Mouse (Mus musculus) midbrain, embryonic 14.5 days (tissue): ENCODE measurements around the gene Btg3. TPM values are rescaled to one million over a fixed set of nuclear protein-coding genes. Genes with fewer than 3 reads are reported as not detected.
"Not testable (repeated sequence)": the region's sequence is repeated elsewhere in the genome, so short reads cannot be mapped to it uniquely, and the experiment has no call there.

Source experiments
- ATAC-seq: fragments of 200-750 bp; cut with Nextera tagmentation; 2 replicates; pipeline ENCODE4 v1.8.0; 2017; ENCODE audit warnings: moderate number of reproducible peaks, moderate library complexity; ENCODE audit not compliant: low FRiP score, low TSS enrichment
- DNase-seq: peaks from one replicate; pipeline ENCODE4 v3.0.0-alpha.2; 2015
- H3K27ac ChIP-seq: fragments of 300-500 bp; sonication (generic); replicated peaks from 2 replicates; pipeline ENCODE4 v1.5.1; 2014; ENCODE audit warnings: mild to moderate bottlenecking, low read depth, low read length, moderate library complexity
- H3K27me3 ChIP-seq: fragments of 300-500 bp; sonication (generic); 2 replicates; pipeline ENCODE4 v1.6.1; 2014; ENCODE audit warnings: low read length, control low read depth, mixed read lengths; ENCODE audit not compliant: control insufficient read depth, insufficient read depth
- H3K36me3 ChIP-seq: fragments of 300-500 bp; sonication (generic); 2 replicates; pipeline ENCODE4 v1.6.1; 2014; ENCODE audit warnings: low read length, control low read depth; ENCODE audit not compliant: control insufficient read depth, insufficient read depth
- H3K4me1 ChIP-seq: fragments of 300-500 bp; sonication (generic); 2 replicates; pipeline ENCODE4 v1.6.1; 2014; ENCODE audit warnings: mild to moderate bottlenecking, antibody characterized with exemption, low read length, control low read depth; ENCODE audit not compliant: control insufficient read depth, insufficient read depth
- H3K4me2 ChIP-seq: fragments of 300-500 bp; sonication (generic); 2 replicates; pipeline ENCODE4 v1.6.1; 2014; ENCODE audit warnings: mild to moderate bottlenecking, low read length, moderate library complexity
- H3K4me3 ChIP-seq: fragments of 300-500 bp; sonication (generic); replicated peaks from 2 replicates; pipeline ENCODE4 v1.5.1; 2014; ENCODE audit warnings: low read depth, low read length
- H3K9ac ChIP-seq: fragments of 300-500 bp; sonication (generic); replicated peaks from 2 replicates; pipeline ENCODE4 v1.6.1; 2014; ENCODE audit warnings: mild to moderate bottlenecking, low read length, moderate library complexity
- H3K9me3 ChIP-seq: fragments of 300-500 bp; sonication (generic); 2 replicates; pipeline ENCODE4 v1.6.1; 2016; ENCODE audit warnings: low read length, control low read depth, mixed read lengths; ENCODE audit not compliant: control insufficient read depth
- WGBS: fragments of 180-500 bp; shearing (Covaris S2); extraction: QIAGEN DNeasy Blood & Tissue Kit; methylation state at CpG from one replicate; pipeline ENCODE4 v1.1.7; 2014; 5-methylcytosine and 5-hydroxymethylcytosine counted together
- polyA plus RNA-seq: library from polyadenylated mRNA; unstranded; fragments of >200 nt; fragmentation: Nextera tagmentation; extraction: Ambion mirVana; gene quantifications from 2 replicates; pipeline ENCODE4 v1.2.1, GENCODE M21; 2014

The Btg3 gene
- polyA plus RNA-seq, 1 experiment from 2014 or later = 22.9 TPM

- no peaks in the 10 kb centered on the region for H3K27me3 ChIP-seq
- ATAC-seq = no peak
- DNase-seq = no peak
- no peak overlapping the region for H3K27ac ChIP-seq
- H3K4me1 ChIP-seq = peaks cover 7% of the 10 kb centered on the region; the same call in 1 of the 2 replicates
- no peak overlapping the region for H3K9ac ChIP-seq
- 88% methylated on average over 7 of the region's 7 CpGs for WGBS
- peaks cover 11% of the 10 kb centered on the region for H3K36me3 ChIP-seq
- no peak overlapping the region for H3K4me2 ChIP-seq
- H3K4me3 ChIP-seq = no peak overlapping the region
- no peaks in the 10 kb centered on the region for H3K9me3 ChIP-seq
Observed at GRCm38 (mm10) chr16:78371491-78372046, 5.4 kb downstream of the Btg3 start.

DNA sequence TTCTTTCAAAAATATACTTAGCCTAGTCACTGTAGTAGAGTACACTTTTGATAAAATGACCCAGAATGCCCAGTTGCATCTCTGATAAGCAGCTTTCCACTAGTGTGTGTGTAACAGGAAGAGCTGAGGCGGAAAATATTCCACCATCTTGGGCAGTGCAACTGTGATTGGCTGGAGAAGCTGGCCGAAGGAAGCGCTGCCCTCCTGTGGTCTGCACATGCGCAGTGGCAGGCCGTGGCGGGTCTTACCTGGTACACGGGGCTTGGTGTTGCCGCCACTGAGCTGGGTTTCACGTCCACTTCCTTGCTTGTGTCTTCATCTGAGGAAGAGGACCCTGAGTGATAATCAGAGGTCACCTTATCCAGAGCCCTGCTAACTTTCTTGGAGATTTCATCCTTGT lies 12.4 kb downstream of the Btg3 start:
- not testable (repeated sequence) for ATAC-seq, H3K27me3 ChIP-seq, H3K27ac ChIP-seq, H3K9me3 ChIP-seq, H3K4me1 ChIP-seq, DNase-seq, H3K4me2 ChIP-seq, H3K9ac ChIP-seq, H3K4me3 ChIP-seq
- WGBS = 95% methylated on average over 9 of the region's 9 CpGs
- H3K36me3 ChIP-seq = peaks cover 18% of the 10 kb centered on the region

GRCm38 (mm10) chr16:78361466-78361865 lies 15.5 kb downstream of the Btg3 start:
- H3K27ac ChIP-seq = no peak overlapping the region
- WGBS = 94% methylated on average over 4 of the region's 4 CpGs
- ATAC-seq (no peak), DNase-seq (no peak)
- no peak overlapping the region for H3K4me2 ChIP-seq
- peaks cover 9% of the 10 kb centered on the region for H3K36me3 ChIP-seq
- H3K27me3 ChIP-seq = no peaks in the 10 kb centered on the region
- no peaks in the 10 kb centered on the region for H3K9me3 ChIP-seq
- H3K9ac ChIP-seq = no peak overlapping the region
- H3K4me3 ChIP-seq = no peak overlapping the region
- no peaks in the 10 kb centered on the region for H3K4me1 ChIP-seq

GRCm38 (mm10) chr16:78357757-78358156 lies 19.2 kb downstream of the Btg3 start:
- Histone ChIP-seq H3K4me3 (no peak overlapping the region), H3K4me2 (no peak overlapping the region), H3K9ac (no peak overlapping the region), H3K9me3 (no peaks in the 10 kb centered on the region), H3K36me3 (peaks cover 3% of the 10 kb centered on the region; the same call in 1 of the 2 replicates), H3K27me3 (no peaks in the 10 kb centered on the region), H3K4me1 (no peaks in the 10 kb centered on the region), H3K27ac (no peak overlapping the region)
- 95% methylated on average over 3 of the region's 3 CpGs for WGBS
- DNase-seq = no peak
- ATAC-seq = no peak

- no peak overlapping the region for H3K4me2 ChIP-seq
- no peaks in the 10 kb centered on the region for H3K4me1 ChIP-seq
- no peak overlapping the region for H3K9ac ChIP-seq
- H3K27me3 ChIP-seq = no peaks in the 10 kb centered on the region
- no peak overlapping the region for H3K27ac ChIP-seq
- 81% methylated on average over 13 of the region's 13 CpGs for WGBS
- no peak for ATAC-seq
- no peaks in the 10 kb centered on the region for H3K9me3 ChIP-seq
- no peak overlapping the region for H3K4me3 ChIP-seq
- DNase-seq = no peak
- 0 out of 2 replicates have a peak, but pooled peaks cover 3% of the 10 kb centered on the region for H3K36me3 ChIP-seq
Observed at GRCm38 (mm10) chr16:78347328-78347926, 29.6 kb downstream of the Btg3 start.

- no peak overlapping the region for H3K4me3 ChIP-seq
- H3K27ac ChIP-seq = no peak overlapping the region
- 0 out of 2 replicates have a peak, but pooled peaks cover 3% of the 10 kb centered on the region for H3K36me3 ChIP-seq
- no peaks in the 10 kb centered on the region for H3K4me1 ChIP-seq
- no peak overlapping the region for H3K4me2 ChIP-seq
- 86% methylated on average over 2 of the region's 2 CpGs for WGBS
- peak; percentile 51 for DNase-seq
- no peaks in the 10 kb centered on the region for H3K9me3 ChIP-seq
- ATAC-seq = no peak
- H3K9ac ChIP-seq = no peak overlapping the region
- H3K27me3 ChIP-seq = no peaks in the 10 kb centered on the region
Observed at GRCm38 (mm10) chr16:78346662-78347327, 30.2 kb downstream of the Btg3 start.

GRCm38 (mm10) chr16:78343792-78344191 lies 33.2 kb downstream of the Btg3 start:
- no peak overlapping the region for H3K4me2 ChIP-seq
- 72% methylated on average over 6 of the region's 6 CpGs for WGBS
- H3K27me3 ChIP-seq = no peaks in the 10 kb centered on the region
- peaks cover 3% of the 10 kb centered on the region; the same call in 1 of the 2 replicates for H3K36me3 ChIP-seq
- H3K27ac ChIP-seq = no peak overlapping the region
- no peaks in the 10 kb centered on the region for H3K4me1 ChIP-seq
- no peak overlapping the region for H3K9ac ChIP-seq
- H3K4me3 ChIP-seq = no peak overlapping the region
- H3K9me3 ChIP-seq = no peaks in the 10 kb centered on the region
- DNase-seq = no peak
- no peak for ATAC-seq

DNA sequence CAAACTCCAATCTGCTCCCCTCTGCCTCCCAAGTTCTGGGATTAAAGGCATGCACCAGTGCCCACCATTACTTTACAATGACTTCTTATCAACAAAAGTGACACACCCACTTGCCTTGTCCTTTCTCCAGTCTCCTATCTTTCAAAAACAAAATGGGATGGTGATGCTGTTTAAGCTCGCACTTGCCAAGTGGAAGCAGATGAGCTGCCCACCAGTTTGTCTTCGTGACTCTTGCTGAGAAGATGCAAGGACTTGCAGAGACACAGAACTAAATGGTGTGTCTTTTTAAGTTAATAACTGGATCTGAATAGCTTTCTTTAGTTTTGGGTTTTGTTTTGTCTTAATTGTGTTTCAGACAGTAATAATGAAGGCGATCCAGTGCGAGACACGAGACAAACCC lies 34.2 kb downstream of the Btg3 start:
- H3K27ac ChIP-seq = no peak overlapping the region
- no peak overlapping the region for H3K4me3 ChIP-seq
- no peaks in the 10 kb centered on the region for H3K9me3 ChIP-seq
- no peak overlapping the region for H3K9ac ChIP-seq
- peaks cover 9% of the 10 kb centered on the region; the same call in 1 of the 2 replicates for H3K36me3 ChIP-seq
- no peak for DNase-seq
- WGBS = 90% methylated on average over 5 of the region's 5 CpGs
- H3K27me3 ChIP-seq = no peaks in the 10 kb centered on the region
- H3K4me2 ChIP-seq = no peak overlapping the region
- no peak for ATAC-seq
- no peaks in the 10 kb centered on the region for H3K4me1 ChIP-seq

GRCm38 (mm10) chr16:78341356-78341755 lies 35.6 kb downstream of the Btg3 start:
- no peak overlapping the region for H3K9ac ChIP-seq
- ATAC-seq = no peak

More at GRCm38 (mm10) chr16:78341356-78341755, 35.6 kb downstream of the Btg3 start:
- 58% methylated on average over 4 of the region's 4 CpGs for WGBS
- H3K4me1 ChIP-seq = no peaks in the 10 kb centered on the region
- H3K27ac ChIP-seq = no peak overlapping the region
- H3K27me3 ChIP-seq = no peaks in the 10 kb centered on the region
- DNase-seq = no peak
- no peak overlapping the region for H3K4me2 ChIP-seq
- no peak overlapping the region for H3K4me3 ChIP-seq
- H3K36me3 ChIP-seq = peaks cover 13% of the 10 kb centered on the region
- no peaks in the 10 kb centered on the region for H3K9me3 ChIP-seq
